Mouse (Mus musculus) monocyte, adult 5-6 weeks (primary cell): ENCODE measurements around the gene Map1s. TPM values are rescaled to one million over a fixed set of nuclear protein-coding genes. Genes with fewer than 3 reads are reported as not detected.
"Not testable (repeated sequence)": the region's sequence is repeated elsewhere in the genome, so short reads cannot be mapped to it uniquely, and the experiment has no call there.

Source experiments
- ATAC-seq: fragments of 153-309, 156-312 bp; replicated peaks from 2 replicates; pipeline ENCODE4 v1.8.0; 2017; ENCODE audit warnings: mild to moderate bottlenecking; ENCODE audit not compliant: low TSS enrichment, insufficient number of reproducible peaks, severe bottlenecking, poor library complexity, low FRiP score
- total RNA-seq: library from RNA; stranded (forward); fragments of 200-1000, 200-491, 200-594 nt; gene quantifications from 3 replicates; pipeline ENCODE4 v1.2.3, GENCODE M21; 2017

Gene Map1s
- total RNA-seq, 1 experiment from 2014 or later = 17.2 TPM

DNA sequence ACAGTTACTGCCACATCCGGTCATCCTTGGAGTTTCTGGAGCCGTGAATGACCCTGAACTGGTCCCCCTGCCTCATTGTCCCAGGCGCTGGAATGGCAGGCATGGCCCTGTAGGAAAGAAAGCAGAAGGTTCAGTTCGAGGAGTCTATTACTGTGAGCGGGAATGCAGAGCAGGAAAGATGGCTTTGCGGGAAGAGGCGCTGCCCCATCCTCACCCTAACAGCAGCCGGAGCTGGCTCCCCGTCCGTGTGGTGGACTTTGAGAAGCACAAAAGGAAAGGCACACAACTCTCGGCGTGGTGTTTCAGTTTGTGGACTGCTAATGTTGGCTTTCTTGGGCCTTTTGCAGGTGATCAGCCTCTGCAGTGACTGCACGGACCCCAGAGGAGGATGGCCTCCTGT lies 31.3 kb upstream of the Map1s start:
- no peak for ATAC-seq

GRCm38 (mm10) chr8:70876382-70876781 lies 29.4 kb upstream of the Map1s start:
- ATAC-seq = no peak

- no peak for ATAC-seq
Observed at GRCm38 (mm10) chr8:70878178-70878577, 27.6 kb upstream of the Map1s start.

DNA sequence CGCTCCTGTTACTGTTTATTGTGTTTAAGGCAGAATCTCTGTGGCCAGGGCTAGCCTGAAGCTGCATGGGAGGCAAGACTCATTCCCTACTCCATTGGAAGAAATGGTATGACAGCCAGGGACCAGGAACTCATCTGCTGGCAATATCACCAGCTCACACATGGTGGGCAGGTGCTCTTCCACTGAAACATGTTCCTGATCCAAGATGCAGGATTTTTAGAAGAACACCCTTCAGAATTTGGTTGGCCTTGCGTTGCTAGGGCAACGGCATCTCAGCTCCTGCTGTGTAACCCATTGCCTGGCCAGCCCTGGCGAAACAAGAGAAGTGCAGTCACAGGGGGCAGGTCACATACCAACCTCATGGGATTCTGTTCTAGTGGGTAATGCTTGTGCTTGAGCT lies 26.2 kb upstream of the Map1s start:
- no peak for ATAC-seq

GRCm38 (mm10) chr8:70880126-70880525 lies 25.6 kb upstream of the Map1s start:
- no peak for ATAC-seq

- ATAC-seq = no peak
Observed at GRCm38 (mm10) chr8:70880546-70880945, 25.2 kb upstream of the Map1s start.

DNA sequence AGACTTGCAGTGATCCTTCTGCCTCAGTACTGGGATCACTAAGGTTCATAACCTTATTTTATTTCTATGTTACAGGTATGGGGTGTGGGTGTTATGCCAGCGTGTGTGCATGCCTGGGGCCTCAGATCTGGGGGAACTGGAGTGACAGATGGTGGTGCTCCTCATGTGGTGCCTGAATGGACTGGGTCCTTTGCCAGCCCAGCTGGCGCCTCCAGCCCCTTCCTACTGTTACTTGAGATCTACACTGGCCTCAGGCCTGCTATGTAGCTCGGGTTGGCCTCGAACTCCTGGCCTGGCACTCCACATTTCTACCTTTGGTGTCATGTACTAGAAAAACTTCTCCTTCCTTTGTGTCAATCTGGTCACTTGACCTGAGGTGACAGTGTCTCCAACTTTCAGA lies 21.5 kb upstream of the Map1s start:
- no peak for ATAC-seq

DNA sequence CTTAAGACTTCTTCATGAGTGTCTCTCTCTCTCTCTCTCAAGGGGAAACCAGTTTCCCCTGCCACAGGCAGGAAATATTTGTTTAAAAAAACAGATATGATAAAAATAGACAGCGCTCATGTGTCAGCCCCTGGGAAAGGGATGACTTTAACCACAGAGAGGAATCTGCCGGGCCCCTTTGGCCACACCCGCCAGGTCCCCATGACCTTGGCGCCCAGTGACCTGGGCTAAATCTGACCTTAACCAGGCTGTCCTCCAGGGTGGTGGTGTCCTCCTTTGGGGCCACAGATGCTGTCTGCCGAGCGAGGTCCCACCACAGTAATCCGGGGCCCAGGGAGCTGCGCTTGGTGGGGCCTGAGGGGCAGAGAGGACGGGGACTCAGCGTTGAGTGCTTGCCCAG lies 21.0 kb upstream of the Map1s start:
- ATAC-seq = no peak

GRCm38 (mm10) chr8:70885612-70886011 lies 20.1 kb upstream of the Map1s start:
- ATAC-seq = no peak; the same call in 1 of the 2 replicates

DNA sequence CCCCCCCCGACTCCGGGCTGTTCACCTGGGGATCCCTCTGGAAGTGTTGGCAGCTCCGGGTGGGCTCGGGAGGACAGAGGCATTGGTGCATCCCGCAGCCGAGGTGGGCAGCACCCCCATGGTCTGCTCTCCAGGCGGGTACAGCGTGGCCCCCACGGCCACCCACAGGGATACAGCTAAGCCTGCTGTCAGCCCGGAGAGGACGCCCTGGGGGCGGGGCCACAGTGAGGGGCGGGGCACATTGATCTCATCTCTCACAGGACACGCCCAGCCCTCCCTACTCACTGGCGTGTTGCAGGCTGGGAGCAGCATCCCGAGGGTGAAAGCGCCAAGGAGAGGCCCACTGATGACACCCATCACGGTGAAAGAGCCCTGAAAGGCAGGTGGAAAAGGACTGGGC lies 18.1 kb upstream of the Map1s start:
- ATAC-seq = no peak

GRCm38 (mm10) chr8:70890656-70891055 lies 15.1 kb upstream of the Map1s start:
- no peak for ATAC-seq

DNA sequence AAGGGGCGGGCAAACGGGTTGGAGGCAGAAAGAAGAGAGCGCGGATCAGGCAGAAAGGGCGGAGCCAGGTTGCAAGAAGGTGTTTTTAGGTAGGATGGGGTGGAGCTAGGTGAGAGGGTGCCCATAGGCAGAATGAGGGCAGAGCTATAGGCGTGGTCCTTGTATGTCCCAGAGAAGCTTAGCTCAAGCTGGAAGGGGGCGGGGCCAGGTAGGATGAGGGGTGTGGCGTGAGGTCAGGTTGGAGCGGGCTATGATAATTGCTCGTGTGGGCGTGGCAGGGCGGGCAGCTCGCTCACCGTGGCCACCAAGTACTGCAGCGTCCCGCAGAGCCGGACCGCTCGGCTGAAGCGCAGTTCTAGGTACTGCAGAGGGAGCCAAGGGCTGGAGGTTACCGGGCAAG lies 14.4 kb upstream of the Map1s start:
- ATAC-seq = no peak

GRCm38 (mm10) chr8:70892022-70892895 lies 13.5 kb upstream of the Map1s start, which contains the start of gene Slc5a5:
Gene Slc5a5 (minus strand): TSS chr8:70892757.
- ATAC-seq = no peak

GRCm38 (mm10) chr8:70892896-70893655 lies 12.7 kb upstream of the Map1s start:
- ATAC-seq = no peak

- no peak for ATAC-seq
Observed at GRCm38 (mm10) chr8:70893656-70894384, 11.9 kb upstream of the Map1s start.

DNA sequence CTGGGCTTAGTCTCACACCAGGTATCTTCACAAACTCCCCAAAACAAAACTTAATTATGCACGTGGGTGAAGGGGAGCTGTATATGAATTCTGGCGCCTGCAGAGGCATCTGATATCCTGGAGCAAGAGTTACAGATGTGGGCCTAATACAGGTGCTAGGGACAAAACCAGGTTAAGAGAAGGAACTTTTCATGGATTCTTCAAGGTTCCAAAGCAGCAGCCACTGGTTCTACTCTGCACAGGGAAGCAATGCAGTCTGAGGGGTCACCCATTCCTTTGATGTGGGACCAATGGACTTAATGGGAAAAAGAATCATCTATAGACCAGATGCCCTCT lies 11.4 kb upstream of the Map1s start:
- ATAC-seq = no peak

GRCm38 (mm10) chr8:70894771-70895545 lies 10.8 kb upstream of the Map1s start:
- ATAC-seq = no peak

- not testable (repeated sequence) for ATAC-seq
Observed at GRCm38 (mm10) chr8:70895571-70896259, 10.0 kb upstream of the Map1s start.
